Mouse (Mus musculus): ENCODE measurements around the gene Cst11. TPM values are rescaled to one million over a fixed set of nuclear protein-coding genes. Genes with fewer than 3 reads are reported as not detected.
A peak's percentile ranks its signal among the peaks of the same experiment; 100 is the strongest.

Cst11 gene
- polyA plus RNA-seq, 1 experiment from 2014 or later, result not detected

DNA sequence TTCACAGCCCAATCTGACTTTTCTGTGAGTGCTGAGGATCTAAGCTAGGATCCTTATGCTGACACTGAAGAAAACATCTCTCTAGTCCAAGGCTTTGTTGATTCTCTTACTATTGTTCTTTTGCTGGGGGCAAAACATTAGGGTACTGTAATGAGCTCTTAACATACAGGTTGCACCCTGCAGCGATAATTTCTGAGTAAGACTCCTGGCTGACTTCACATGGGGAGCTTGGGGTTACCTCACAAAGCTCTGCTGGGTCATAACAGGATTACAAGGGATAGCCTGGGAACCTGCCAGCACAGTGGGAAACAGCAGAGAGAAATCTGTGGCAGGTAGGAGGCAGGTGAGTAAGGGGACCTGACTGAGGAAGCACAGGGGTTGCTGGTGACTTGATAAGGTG is 21.2 kb downstream of the Cst11 start, which contains the start of gene Cstl1:
TSS of gene Cstl1 (plus strand) at position 301 of the 400 bp plus-strand sequence.
- POLR2A ChIA-PET, result no interaction called here
- CTCF ChIA-PET, result interaction anchor here (1.0 to 5.3 kb wide), 4 partner anchors 15 to 102 kb away, joined by 3 to 28 read pairs (median 4); no protein-coding TSS in a partner anchor
- no peak for TF ChIP-seq CTCF (IDR thresholded peaks at IDR 0.05)
- no peak for DNase-seq (ENCODE audit: low read depth, low spot score)
- peaks cover 3% of the 10 kb centered on the region for H3K27me3 ChIP-seq
- in situ Hi-C loops (cut with MboI; ENCODE audit: low pct_unique_long_range_greater_than_20kb), result loop anchor here (5.0 kb wide), 2 partner anchors 102 to 152 kb away; no protein-coding TSS in a partner anchor
- no peak for ATAC-seq

GRCm38 (mm10) chr2:148743846-148744407 is 27.4 kb downstream of the Cst11 start:
- no peaks in the 10 kb centered on the region for H3K27me3 ChIP-seq
- ChIA-PET POLR2A (no interaction called here), CTCF (no interaction called here)
- TF ChIP-seq CTCF (IDR thresholded peaks at IDR 0.05), result no peak
- ATAC-seq (peak; percentile 74), DNase-seq (ENCODE audit: low read depth, low spot score) (no peak)
- in situ Hi-C loops (cut with MboI; ENCODE audit: low pct_unique_long_range_greater_than_20kb), result no loop called here

DNA sequence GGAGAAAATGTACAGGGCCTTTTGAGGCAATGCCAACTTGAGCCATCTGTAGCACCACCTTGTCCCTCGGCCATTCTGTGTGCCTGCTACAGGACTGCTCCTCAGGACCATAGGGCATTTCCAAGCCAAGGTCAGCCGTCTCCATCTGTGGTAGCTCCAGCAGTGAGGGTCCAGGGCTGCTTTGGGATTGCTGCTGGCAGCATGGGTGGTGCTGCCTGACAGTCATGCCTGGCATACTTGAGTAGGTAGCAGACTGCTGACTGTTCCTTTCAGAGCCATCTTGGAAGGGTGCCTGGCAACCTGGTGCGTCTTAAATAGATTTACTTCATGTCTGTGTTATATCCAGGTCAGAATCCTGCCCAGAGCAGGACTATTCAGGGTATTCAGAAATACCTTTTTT is 28.3 kb downstream of the Cst11 start:
- no peak for ATAC-seq
- no peak for TF ChIP-seq CTCF (IDR thresholded peaks at IDR 0.05)
- ChIA-PET POLR2A (no interaction called here), CTCF (interaction anchor here (0.9 to 1.4 kb wide), 3 partner anchors 11 to 110 kb away, joined by 3 read pairs; partner anchors contain the start of gene Napb)
- in situ Hi-C loops (cut with MboI; ENCODE audit: low pct_unique_long_range_greater_than_20kb), result no loop called here
- DNase-seq (ENCODE audit: low read depth, low spot score), result no peak
- H3K27me3 ChIP-seq, result no peaks in the 10 kb centered on the region

DNA sequence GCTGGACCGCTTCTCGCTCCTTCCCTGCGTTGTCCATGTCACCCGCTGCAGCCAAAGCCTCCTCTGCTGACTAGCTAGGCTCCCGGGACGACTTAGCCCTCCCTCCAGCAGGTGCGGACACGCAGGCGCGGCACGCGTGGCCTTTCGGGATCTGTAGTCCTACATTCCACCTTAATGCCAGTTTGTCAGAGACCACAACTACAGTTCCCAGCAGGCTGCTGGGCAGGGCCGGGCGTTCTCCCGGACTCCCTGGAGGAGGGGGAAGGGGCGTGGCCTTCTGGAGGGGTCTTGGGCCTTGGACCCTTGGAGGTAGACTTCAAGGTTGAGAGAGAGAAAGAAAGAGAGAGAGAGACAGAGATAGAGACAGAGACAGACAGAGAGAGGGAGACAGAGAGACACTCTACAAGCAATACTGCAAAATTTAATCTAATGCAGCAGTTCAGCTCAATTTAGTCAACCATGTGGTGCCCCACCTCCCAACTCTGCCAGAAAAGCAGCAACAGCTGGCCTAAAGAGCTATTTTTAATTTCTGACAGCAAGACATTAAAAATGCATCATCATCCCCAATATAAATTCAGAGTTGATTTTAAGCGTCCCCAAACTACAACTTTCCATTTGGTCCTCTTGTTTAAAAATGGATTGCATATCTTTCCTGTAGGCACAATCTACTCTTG is 38.8 kb downstream of the Cst11 start, which contains the start of gene Napb:
TSS of gene Napb (minus strand) at position 141 of the 674 bp plus-strand sequence.
- POLR2A ChIA-PET, result interaction anchor here (0.6 to 1.1 kb wide), 2 partner anchors 16 to 53 kb away, joined by 3 to 4 read pairs; no protein-coding TSS in a partner anchor
- peaks cover 1% of the 10 kb centered on the region for H3K27me3 ChIP-seq
- CTCF ChIA-PET, result interaction anchor here (1.0 to 1.9 kb wide), 8 partner anchors 10 to 32 kb away, joined by 3 to 7 read pairs (median 4); no protein-coding TSS in a partner anchor
- TF ChIP-seq CTCF (IDR thresholded peaks at IDR 0.05), result no peak
- in situ Hi-C loops (cut with MboI; ENCODE audit: low pct_unique_long_range_greater_than_20kb), result loop anchor here (10.0 kb wide), 1 partner anchor 162 kb away; no protein-coding TSS in a partner anchor
- ATAC-seq (peak; percentile 99), DNase-seq (ENCODE audit: low read depth, low spot score) (peak; percentile 71)

GRCm38 (mm10) chr2:148731614-148732326 is 39.5 kb downstream of the Cst11 start:
- POLR2A ChIA-PET, result interaction anchor here (0.6 to 1.1 kb wide), 2 partner anchors 16 to 52 kb away, joined by 3 to 4 read pairs; no protein-coding TSS in a partner anchor
- H3K27me3 ChIP-seq, result no peaks in the 10 kb centered on the region
- no peak for TF ChIP-seq CTCF (IDR thresholded peaks at IDR 0.05)
- in situ Hi-C loops (cut with MboI; ENCODE audit: low pct_unique_long_range_greater_than_20kb), result loop anchor here (10.0 kb wide), 1 partner anchor 163 kb away; no protein-coding TSS in a partner anchor
- ATAC-seq (peak; percentile 67), DNase-seq (ENCODE audit: low read depth, low spot score) (no peak)
- CTCF ChIA-PET, result interaction anchor here (0.8 to 1.9 kb wide), 7 partner anchors 11 to 52 kb away, joined by 3 to 7 read pairs (median 4); no protein-coding TSS in a partner anchor

- in situ Hi-C loops (cut with MboI; ENCODE audit: low pct_unique_long_range_greater_than_20kb), result no loop called here
- POLR2A ChIA-PET, result no interaction called here
- no peak for TF ChIP-seq CTCF (IDR thresholded peaks at IDR 0.05)
- DNase-seq (ENCODE audit: low read depth, low spot score) (no peak), ATAC-seq (peak; percentile 85)
- CTCF ChIA-PET, result interaction anchor here (1.1 to 4.5 kb wide), 4 partner anchors 11 to 17 kb away, joined by 3 to 27 read pairs (median 4); partner anchors contain the start of gene Napb
- H3K27me3 ChIP-seq, result no peaks in the 10 kb centered on the region
Observed at GRCm38 (mm10) chr2:148719271-148719995, 51.9 kb downstream of the Cst11 start.

Other genes starting within 250 kb of the Cst11 start
- 30.5 TPM for gene Nxt1, start 98.9 kb downstream of the Cst11 start, polyA plus RNA-seq (2021)
- gene Gzf1, start 90.5 kb downstream of the Cst11 start, polyA plus RNA-seq (2021), result 27.8 TPM
- 4.3 TPM for gene Napb, start 39.0 kb downstream of the Cst11 start, polyA plus RNA-seq (2021)
- gene Cstl1, start 21.1 kb downstream of the Cst11 start, polyA plus RNA-seq (2021), result not detected
- gene 8030411F24Rik, start 10.5 kb upstream of the Cst11 start, polyA plus RNA-seq (2021), result not detected
- not detected for gene Cst12, start 17.9 kb upstream of the Cst11 start, polyA plus RNA-seq (2021)
- not detected for gene Cst8, start 27.3 kb upstream of the Cst11 start, polyA plus RNA-seq (2021)
- gene Cst13, start 48.6 kb upstream of the Cst11 start, polyA plus RNA-seq (2021), result not detected
- gene Cst9, start 63.6 kb upstream of the Cst11 start, polyA plus RNA-seq (2021), result not detected
- gene 9230104L09Rik, start 93.5 kb upstream of the Cst11 start, polyA plus RNA-seq (2021), result not detected
- gene Cst3, start 104.2 kb upstream of the Cst11 start, polyA plus RNA-seq (2021), result 1,093 TPM
- not detected for gene Gm1330, start 231.8 kb upstream of the Cst11 start, polyA plus RNA-seq (2021)
- gene Gm10750, start 245.7 kb upstream of the Cst11 start, polyA plus RNA-seq (2021), result not detected